Mouse (Mus musculus) left cerebral cortex, adult 11 months (tissue): ENCODE results near the gene Hpcal1.

Experiments
- DNase-seq: peaks from one replicate; pipeline ENCODE4 v3.0.0; 2022; ENCODE audit warnings: low spot score

The Hpcal1 gene

GRCm38 (mm10) chr12:17686116-17686515 lies 4.5 kb upstream of the Hpcal1 start:
- no peak for DNase-seq

GRCm38 (mm10) chr12:17688913-17689312 lies 1.7 kb upstream of the Hpcal1 start:
- no peak for DNase-seq

DNA sequence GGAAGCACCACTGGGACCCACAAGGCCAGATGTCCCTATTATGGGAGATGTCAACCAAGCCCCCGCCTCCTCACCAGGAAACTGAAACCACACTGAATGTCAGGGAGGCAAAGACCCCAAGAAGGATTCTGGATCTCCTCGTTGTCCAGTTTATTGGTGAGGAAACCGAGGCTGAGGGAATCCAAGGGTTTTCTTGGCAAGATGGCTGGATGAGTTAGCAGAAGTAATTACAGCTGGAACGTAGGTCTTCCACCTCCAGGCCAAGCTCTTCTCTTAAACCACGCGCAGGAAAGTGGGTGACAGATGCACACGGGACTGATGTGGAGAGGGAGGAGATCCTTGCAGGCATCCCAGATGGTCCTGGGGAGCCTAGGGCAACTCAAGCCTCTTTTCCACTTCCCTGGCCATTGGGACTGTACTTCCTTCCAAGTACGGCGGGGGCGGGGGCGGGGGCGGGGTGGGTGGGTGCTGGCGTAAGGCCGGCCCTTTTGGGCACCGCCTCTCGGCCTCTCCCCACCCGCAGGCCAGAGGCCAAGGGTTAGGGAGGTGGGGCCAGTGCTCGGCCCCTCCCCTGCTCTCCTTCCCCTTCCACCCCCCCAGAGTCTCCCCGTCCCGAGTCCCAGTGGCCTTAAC lies 609 bp upstream of the Hpcal1 start:
- DNase-seq: no peak

GRCm38 (mm10) chr12:17691320-17691876 lies 742 bp downstream of the Hpcal1 start:
- no peak for DNase-seq

DNA sequence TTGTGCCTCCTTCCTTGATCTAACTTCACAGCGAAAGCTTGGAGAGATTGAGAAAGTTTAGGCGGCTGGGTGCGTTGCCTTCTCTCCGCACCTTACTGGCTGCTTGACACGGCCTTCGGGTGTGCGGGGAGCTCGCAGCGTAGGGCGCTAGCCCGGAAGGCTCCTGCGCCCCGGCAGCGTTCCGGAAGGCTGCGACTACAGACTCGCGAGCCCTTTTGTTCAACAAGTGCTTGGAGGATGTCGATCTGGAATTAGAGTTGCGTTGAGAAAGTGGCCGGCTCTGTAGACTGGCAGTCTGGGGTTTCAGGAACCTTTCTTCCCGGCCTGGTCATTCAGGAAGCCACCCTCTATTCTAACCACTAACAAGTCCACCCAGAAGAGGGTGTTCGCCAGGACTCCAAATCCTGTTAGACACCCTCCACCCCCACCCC lies 1.2 kb downstream of the Hpcal1 start:
- DNase-seq: no peak

DNA sequence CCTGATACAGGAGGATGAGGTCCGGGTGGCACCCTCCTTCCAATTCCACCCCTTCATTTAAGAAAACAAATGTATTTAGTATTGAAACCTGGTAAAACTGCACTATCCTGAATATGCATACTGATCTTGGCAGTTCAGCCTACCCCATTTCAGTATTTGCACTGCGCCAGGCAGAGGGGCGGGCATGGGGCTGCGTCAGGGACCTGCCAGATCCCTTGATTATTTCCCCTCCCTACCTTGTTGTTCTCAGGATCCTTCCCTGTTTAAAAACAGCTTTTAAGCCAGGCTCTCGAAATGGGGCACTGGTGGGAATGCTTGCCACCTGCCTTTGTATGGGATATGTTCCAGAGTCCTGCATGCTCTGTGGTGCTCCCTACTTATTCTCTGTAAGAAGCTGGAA lies 1.7 kb downstream of the Hpcal1 start:
- no peak for DNase-seq

- no peak for DNase-seq
Observed at GRCm38 (mm10) chr12:17692953-17693352, 2.3 kb downstream of the Hpcal1 start.

DNA sequence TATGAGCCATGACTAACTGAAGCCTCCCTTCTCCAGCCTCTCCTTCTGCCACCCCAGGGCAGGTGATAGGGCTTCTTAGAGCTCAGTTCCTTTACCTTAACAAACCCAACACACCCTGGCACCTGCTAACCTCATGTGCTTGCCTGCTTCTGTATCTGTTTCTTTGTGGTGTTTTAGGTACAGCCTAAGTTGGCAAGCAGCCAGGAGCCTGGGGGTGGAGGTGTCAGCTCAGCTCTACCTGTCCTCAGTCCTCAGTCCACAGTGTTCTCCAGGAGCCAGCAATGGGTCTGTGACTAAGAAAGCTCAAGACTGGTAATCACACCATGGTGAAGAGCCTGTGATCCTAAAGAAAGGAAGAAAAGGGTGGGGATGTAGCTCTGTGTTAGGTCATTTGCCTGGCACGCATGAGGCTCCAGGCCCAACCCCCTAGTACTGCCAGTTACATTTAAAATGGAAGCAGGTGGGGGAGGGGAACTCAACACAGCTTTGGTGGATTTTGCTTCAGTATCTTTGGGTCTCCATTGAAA lies 4.0 kb downstream of the Hpcal1 start:
- DNase-seq: no peak

GRCm38 (mm10) chr12:17696395-17696794 lies 5.7 kb downstream of the Hpcal1 start:
- DNase-seq: no peak

GRCm38 (mm10) chr12:17698934-17699333 lies 8.3 kb downstream of the Hpcal1 start:
- no peak for DNase-seq

- no peak for DNase-seq
Observed at GRCm38 (mm10) chr12:17699480-17699879, 8.8 kb downstream of the Hpcal1 start.

- DNase-seq: no peak
Observed at GRCm38 (mm10) chr12:17701131-17701720, 10.6 kb downstream of the Hpcal1 start.

DNA sequence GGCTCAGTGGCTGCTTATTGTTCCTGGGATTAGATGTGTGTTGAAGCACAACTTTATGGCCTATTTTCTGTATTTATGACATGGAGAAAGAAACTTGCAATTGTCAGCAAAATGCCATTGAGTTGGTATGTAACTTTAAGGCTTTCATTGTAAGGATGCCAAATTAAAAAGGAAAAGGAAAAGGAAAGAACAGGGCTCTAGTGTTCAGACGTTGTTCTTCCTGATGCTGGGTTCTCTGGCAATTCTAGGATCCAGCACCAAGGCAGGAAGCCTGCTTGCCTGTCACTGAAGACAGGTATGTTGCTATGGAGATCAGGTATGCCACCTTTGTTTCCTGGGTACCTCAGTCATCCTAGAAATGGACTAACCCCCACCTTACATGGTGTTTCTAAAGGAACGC lies 11.1 kb downstream of the Hpcal1 start:
- no peak for DNase-seq

GRCm38 (mm10) chr12:17702257-17702943 lies 11.7 kb downstream of the Hpcal1 start:
- DNase-seq: no peak

- no peak for DNase-seq
Observed at GRCm38 (mm10) chr12:17702944-17703335, 12.3 kb downstream of the Hpcal1 start.

DNA sequence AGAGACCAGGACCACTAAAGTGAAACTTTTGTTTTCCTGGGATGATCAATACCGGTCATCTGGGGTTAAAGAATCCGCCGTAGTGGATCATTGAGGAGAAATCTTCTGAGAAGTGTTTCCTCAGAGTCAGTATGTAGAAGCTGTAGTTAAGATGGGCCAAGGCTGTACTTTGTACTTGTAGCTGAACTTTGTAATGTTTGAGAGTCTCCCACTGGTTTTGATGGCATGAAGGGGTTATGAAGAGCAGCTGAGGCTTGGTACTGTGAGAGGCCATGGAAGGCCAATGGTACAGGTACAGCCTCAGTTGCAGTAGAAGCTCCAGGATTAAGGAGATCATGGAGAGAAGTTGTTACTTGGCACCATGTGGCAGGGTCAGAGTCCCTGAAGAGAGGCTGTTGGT lies 13.2 kb downstream of the Hpcal1 start:
- DNase-seq: no peak

GRCm38 (mm10) chr12:17707472-17707871 lies 16.8 kb downstream of the Hpcal1 start:
- no peak for DNase-seq

DNA sequence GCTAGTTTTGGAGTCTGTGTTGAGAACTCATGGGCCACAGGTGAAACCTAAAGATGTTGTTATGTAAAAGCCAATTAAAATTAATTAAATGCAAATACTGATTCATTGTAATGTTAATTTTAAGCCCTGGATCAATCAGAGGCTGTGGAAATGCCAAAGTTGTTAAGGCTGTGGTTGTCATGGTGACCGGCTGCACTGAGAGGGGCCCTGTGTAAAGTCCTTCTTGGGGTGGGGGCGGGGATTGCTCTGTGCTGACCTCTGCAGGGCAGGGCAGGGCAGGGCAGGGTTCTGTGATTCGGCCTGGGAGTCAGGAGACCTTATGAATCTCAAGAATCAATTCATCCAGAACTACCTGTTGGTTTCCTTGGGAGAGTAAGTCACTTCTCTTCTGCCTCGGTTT lies 18.8 kb downstream of the Hpcal1 start:
- DNase-seq: no peak

DNA sequence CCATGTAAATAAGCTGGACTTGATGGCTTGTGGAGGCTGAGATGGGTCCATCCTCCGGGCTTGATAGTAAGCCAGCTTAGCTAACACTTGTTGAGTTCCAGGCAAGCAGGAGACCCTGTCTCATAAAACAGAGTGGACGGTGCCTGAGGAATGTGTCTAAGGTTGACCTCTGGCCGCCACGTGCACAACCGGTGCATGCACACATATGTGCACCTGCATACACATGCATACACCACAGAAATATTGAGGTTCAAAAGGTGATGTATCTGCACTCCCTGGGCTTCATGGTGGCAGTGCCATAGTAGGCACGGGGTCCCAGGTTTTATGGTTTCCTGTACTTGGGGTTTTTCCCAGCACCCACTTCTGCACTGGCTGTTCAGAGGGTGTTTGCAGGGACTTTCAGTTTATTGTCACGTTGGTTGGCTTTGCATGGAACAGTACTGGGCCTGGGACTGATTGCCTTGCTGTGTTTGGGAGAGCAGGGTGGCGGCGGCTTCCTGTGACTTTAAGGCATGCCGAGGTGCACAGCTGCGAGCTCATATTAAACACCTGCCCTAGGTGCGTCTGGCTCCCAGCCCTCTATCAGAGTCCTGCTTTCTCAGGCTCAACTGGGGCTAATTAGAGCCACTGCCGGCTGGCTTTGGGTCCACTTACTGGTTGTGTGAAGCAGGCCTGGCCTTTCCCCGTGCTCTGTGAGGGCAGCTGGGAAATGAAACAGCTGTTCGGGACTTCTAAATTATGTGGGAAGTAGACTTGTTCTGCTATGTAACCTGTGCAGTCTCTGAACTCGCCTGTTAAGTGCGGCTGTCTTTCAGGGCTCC lies 19.5 kb downstream of the Hpcal1 start:
- DNase-seq: no peak

- DNase-seq: no peak
Observed at GRCm38 (mm10) chr12:17710747-17711092, 20.1 kb downstream of the Hpcal1 start.

DNA sequence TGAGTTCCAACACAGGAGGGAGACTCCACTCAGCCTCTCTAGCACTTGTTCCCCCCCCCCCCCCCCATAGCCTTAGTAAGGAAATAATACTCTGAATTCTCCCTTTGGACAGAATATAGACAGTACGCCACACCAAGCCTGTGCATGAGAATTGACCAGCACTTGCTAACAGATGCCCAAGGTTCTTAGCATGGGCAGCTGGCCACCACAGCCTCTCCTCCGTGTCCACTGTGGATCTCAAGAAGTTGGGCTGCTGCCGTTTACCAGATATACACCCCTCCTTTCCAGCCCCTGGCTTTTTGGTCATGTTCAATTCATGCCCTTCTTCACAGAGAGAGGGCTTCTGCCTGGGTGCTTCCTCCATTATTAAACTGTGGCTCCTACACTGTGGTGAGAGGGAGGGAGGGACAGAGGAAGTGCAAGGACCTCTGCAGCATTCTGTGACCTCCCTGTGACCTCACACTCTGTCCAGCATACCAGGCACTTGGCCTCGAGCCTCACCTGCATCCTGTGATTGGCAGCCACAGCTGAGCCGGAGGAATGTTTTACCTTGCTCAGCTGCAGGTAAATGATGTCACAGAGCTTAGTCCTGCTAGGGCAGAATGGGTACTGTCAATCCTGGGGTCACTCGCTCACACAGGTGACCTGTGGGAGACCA lies 21.2 kb downstream of the Hpcal1 start:
- DNase-seq: no peak

GRCm38 (mm10) chr12:17712571-17712970 lies 21.9 kb downstream of the Hpcal1 start:
- peak; percentile 22 for DNase-seq
